Mouse (Mus musculus) gastrocnemius, postnatal 14 days (tissue): Measurements from ENCODE around the gene Cd68. TPM values are rescaled to one million over a fixed set of nuclear protein-coding genes. Genes with fewer than 3 reads are reported as not detected.
A peak's percentile ranks its signal among the peaks of the same experiment; 100 is the strongest.
"Not testable (repeated sequence)": the region's sequence is repeated elsewhere in the genome, so short reads cannot be mapped to it uniquely, and the experiment has no call there.

Experiments
- DNase-seq: peaks from one replicate; pipeline ENCODE4 v3.0.0; 2021; ENCODE audit warnings: mixed read lengths
- intact Hi-C: fragments of 180-260 bp; cut with DNase I; formaldehyde crosslinking; loops from one replicate; pipeline ENCODE4 v1.15.1; 2025; ENCODE audit warnings: low total_unique reads
- long read RNA-seq, 2 experiments: library from polyadenylated mRNA; stranded (forward); transcript quantifications; one replicate each; pipeline ENCODE4 v2.0.0; 2021
- total RNA-seq, 2 experiments: library from RNA; stranded (reverse); gene quantifications; 2 replicates each; pipeline ENCODE4 v1.2.3; 2021

Cd68 gene
- 1 to 10 TPM; 4.0 to 4.6 TPM for total RNA-seq
- long read RNA-seq, experiment 1, partial matches to known transcripts: 1 of 2 reads
- long read RNA-seq, experiment 1, other reads (novel, unspliced or antisense): 0 of 2 reads
- long read RNA-seq, experiment 2, partial matches to known transcripts: 1 of 4 reads
- long read RNA-seq, experiment 2, other reads (novel, unspliced or antisense): 0 of 4 reads

DNA sequence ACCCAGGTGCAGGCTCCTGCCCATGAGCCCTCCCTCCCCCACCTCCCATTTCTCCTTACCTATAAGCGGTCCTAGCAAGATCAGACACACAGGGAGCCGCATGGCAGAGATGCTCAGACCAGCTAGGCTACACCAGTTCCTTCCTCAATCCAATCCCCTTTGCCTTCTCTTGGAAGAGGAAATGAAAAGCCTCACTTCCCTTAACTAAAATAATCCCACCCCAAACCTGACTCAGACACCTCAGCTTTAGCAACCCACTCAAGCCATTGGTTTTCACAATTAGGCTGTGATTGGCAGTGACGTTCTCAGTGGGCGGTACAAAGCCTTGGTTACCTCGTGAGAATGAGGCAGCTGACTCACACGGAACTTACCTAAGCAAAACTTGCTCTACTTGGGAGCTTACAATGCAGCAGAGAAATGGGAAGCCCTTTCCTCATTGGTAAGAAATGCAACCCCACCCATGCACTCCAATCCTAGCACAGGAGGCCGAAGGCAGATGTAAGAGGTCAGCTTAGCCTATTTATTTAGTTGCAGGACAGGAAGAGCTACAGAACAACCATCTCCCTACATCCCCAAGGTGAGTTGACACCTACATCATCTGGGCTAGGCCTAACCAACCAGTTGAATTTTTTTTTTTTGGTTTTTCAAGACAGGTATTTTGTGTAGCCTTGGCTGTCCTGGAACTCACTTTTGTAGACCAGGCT lies at the start of gene Cd68:
Cd68 (minus strand) TSS at position 193 of the 704 bp plus-strand sequence.
- DNase-seq: no peak
- intact Hi-C loops: loop anchor here (5.0 kb wide), 1 partner anchor 39 kb away; no protein-coding TSS in a partner anchor

DNA sequence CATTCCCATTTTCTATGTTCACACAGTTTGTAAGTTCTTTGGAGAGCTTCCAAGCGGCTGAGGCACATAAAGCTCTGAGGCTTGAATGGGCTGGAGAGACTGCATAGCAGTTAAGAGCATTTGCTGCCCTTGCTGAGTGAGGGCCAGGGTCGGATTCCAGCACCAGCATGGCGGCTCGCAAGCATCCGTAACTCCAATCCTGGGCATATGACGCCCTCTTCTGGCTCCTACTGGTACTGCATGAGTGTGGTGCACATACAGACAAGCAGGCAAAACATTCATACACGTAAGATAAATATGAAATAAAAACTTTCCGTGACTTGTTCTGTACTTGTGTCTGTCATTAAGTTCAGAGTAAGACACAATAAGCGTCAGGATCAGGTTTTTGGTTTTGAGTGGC lies 49.5 kb upstream of the Cd68 start:
- DNase-seq: no peak
- intact Hi-C loops: no loop called here

DNA sequence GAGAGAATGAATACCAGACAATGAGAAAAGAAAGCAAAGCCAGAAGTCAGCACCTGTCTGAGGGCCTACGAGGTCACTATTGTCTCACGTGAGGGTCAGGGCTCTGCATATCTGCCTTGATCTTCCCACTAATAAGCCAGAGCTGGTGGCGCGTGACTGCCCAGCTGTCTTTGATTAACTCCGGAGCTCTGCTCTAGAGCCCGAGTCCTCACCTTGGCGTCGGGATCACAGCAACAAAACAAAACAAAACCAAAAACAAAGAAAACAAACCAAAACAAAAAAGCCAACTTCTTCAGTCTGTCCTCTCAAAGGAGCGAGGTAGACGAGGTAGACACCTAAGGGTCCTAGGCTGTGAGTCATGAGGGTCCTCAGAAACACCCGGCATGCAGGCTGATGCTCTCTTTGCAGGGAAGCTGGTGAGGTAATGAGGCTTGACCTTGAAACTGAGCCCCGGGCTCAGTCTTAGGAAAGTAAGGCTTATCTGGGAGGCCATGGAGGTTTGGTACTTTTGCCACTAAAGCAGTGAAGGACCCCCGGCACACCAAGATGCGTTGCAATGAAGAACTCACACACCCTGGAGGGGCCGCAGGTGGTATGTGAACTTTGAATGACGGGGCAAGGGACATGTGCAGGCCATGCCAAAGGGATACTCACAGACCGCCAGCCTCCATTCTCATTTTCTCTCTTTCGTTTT lies 48.8 kb upstream of the Cd68 start:
- no peak for DNase-seq
- intact Hi-C loops: no loop called here

DNA sequence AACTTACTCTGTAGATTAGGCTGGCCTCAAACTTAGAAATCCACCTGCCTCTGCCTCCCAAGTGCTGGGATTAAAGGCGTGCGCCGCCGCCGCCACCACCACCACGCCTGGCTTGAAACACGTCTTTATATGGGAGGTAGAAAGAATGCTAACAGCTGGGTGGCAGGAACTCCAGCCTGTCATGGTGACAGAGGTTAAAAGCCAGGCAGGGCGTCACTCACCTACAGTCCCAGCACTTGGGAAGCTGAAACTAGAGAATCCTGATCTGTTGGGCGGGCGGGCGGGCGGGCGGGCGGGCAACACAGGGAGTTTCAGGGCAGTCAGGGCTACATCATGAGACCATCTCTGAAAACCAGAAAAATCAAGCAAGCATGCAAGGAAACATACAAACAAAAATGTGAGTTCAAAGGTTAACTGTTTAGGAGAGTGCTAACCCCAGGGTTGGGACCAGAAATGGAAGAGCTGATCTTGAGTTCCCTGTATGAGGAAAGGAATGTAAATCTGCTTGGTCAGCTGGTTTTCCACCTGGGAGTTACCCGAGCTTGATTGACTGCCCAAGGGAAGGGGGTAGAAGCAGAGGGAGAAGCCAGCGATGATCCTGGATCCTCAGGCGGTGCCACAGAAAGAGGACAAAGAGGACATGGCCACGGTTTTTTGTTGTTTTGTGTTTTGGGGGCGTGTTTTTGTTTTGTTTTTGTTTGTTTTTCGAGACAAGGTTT lies 47.2 kb upstream of the Cd68 start:
- intact Hi-C loops: no loop called here
- no peak for DNase-seq

DNA sequence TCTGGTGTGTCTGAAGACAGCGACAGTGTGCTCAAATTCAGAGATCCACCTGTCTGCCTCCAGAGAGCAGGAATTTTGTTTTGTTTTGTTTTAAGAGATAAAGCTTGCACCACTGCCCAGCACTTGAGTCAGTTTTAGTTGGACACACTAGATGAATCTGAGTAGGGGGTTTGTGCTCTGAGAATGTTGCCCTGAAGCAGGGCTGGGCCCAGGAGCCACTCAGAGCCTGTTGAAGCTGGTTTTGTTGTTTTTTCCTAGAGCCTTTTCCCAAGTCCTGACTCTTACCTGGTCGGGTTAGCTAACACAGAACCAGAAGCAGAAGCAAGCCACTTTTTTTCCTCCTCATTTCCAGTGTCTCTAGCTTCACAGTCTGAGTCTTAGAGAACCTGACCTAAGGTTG lies 45.1 kb upstream of the Cd68 start:
- intact Hi-C loops: no loop called here
- no peak for DNase-seq

DNA sequence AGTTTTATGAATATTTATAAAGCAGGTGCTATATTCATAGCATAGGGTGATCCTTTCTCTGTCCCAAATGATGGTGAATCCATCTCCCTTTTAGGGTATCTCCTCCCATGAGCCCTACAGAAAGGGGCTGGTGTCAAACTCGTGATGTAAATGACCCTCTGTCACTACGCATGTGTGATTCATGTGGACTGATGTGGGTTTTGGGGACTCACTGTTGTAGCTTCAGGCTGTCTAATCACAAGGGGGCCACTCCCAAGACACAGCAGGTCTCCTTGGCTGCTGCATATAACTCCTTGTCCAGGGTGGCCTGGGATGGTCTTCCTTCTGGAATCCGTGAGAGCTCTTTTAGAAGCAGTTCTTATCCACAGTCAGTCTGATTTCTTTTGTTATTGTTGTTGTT lies 44.5 kb upstream of the Cd68 start:
- no peak for DNase-seq
- intact Hi-C loops: no loop called here

DNA sequence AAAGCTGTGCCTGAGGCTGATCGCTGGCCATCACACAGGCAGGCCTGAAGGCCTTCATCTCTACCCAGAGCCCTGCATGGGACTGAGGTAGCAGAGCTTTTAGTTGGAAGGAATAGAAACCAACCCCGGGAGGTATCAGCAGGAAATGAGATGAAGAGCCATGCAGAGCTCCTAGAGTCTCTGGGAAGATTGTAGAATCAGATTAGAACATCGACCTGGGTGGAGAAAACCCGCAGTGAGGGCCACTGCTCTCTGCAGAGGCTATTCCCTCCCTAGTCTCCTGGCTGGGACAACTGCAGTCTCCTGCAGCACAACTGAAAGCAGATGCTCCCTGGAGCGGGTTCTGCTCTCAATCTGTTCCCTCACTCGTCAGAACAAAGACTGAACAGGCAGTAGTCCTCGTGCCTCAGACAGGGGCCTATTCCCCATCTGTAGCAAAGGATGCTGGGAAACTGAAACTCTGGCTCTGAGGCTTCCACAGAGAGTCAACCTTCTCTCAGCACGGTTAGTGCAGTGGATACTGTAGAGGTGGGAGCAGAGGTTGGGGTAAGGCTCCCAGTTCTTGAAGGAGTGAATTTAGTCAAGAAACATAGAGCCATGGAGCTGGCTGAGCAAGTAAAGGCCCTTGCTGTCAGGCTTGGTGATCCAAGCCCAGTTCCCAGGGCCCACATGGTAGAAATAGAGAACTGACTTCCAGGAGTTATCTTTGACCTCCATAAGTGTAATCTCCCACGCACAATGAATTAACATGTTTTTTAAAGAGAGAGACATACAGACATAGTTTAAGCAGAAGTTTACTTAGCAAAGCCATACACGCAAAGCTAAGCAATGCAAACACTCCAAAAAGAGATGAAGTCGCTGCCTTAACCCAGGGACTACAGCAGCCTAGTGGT lies 43.8 kb upstream of the Cd68 start:
- no peak for DNase-seq
- intact Hi-C loops: no loop called here

DNA sequence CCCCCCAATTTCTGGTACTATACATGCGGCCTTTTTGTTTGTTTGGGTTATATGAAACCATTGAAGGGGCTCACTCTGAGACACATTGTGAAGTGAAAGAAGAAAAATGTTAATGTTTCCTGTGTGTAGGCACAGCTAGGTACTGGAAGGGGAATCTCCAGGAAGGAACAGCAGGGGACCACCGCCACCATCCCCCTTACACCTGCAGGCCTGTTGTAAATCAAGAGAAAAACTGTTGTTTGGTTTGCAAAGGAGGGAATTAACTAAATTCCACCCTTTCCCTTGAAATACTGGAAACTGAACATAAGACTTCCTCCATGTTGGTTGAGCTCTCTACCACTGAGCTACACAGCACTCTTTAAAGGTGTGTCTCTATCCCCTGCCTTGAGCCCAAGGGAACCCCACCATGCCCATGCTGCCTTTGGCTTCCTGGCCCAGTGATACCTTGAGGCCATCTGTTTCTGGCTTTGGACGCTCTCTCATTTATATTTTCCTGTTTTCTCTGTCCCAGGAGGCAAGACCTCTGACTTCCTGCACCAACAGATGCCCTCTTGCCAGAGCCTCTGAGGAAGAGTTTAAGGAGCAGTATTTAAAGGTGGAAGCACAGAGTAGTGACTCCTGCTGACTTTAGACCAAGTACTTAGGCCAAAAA lies 42.8 kb upstream of the Cd68 start:
- intact Hi-C loops: no loop called here
- no peak for DNase-seq

DNA sequence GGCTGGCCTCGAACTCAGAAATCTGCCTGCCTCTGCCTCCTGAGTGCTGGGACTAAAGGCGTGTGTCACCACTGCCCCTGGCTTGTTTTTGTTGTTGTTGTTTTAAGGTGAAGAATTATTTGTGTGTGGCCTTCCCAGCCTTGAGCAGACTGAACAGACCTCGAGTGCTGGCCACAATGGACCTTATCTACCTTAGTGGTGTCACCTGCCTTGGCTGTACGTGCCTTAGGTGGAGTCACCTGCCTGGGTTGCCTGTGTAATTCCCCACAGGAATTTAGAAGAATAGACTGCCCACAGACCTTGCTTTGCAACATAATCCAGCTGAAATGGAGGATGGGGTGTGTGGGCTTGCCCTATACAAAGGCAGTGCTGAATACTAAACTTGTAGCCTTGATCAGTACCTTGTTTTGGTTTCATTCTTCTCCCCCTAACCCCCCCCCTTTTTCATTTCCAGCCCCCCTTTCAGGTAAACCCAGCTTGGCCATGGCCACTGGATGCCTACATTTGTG lies 42.0 kb upstream of the Cd68 start:
- DNase-seq: no peak
- intact Hi-C loops: no loop called here

DNA sequence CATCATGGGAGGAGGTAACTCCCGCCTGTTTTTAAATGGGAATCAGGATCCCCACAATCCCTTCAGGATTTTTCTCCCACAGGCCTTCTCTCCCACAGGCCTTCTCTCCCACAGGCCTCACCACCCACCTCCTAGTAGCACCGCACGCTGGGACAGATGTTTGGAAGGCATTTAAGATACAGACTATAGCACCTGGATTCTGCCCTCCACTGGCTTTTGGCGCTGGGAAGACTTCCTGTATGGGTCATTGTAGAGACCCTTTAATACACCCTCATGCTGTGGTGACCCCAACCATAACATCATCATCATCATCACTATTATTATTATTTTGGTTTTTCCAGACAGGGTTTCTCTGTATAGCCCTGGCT lies 41.5 kb upstream of the Cd68 start:
- intact Hi-C loops: no loop called here
- DNase-seq: no peak

DNA sequence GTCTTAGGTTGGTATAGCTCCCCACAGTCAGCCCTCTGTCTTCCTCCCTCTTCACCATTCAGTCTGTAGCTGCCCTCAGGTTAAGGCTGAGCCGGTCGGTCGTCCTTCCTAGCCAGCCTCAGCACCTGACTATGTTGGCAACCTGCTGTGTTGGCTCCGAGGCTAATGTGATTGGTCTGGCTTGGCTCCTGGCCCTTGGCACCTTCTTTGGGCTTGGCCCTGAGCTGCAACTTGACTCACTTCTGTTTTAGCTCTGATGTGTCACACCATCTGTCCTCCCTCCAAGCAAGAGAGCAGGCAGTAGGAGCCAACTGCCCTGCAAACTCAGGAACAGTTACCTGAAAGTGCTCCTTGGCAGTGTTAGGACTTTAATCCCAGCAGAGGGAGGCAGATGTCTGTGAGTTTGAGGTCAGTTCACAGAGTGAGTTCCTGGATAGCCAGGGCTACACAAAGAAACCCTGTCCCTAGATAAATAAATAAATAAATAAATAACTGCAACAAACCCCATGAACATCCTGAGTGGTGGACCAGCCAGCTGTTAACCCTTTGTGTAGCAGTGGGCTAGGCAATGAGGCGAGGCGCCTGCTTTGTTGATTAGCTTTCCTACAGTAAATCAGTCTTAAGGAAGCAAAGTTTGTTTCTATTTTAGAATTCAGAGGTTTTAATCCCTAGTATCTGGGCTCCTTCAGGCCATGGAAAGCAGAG lies 41.0 kb upstream of the Cd68 start:
- DNase-seq: peak; percentile 86
- intact Hi-C loops: no loop called here

DNA sequence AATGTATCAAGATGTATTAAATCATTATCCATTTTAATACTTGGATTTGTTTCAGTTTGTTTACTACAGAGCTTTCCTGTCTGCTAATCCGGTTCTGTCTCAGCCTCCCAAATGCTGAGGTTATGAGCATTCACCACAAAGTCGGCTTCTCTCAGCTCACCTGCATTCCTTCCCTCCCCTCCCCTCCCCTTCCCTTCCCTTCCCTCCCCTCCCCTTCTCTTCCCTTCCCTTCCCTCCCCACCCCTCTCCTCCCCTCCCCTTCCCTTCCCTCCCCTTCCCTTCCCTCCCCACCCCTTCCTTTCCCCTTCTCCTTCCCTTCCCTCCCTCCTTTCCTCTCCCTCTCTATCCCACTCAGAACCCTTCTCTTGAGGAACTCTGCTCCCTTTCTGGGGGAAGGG lies 38.7 kb upstream of the Cd68 start:
- intact Hi-C loops: no loop called here

DNA sequence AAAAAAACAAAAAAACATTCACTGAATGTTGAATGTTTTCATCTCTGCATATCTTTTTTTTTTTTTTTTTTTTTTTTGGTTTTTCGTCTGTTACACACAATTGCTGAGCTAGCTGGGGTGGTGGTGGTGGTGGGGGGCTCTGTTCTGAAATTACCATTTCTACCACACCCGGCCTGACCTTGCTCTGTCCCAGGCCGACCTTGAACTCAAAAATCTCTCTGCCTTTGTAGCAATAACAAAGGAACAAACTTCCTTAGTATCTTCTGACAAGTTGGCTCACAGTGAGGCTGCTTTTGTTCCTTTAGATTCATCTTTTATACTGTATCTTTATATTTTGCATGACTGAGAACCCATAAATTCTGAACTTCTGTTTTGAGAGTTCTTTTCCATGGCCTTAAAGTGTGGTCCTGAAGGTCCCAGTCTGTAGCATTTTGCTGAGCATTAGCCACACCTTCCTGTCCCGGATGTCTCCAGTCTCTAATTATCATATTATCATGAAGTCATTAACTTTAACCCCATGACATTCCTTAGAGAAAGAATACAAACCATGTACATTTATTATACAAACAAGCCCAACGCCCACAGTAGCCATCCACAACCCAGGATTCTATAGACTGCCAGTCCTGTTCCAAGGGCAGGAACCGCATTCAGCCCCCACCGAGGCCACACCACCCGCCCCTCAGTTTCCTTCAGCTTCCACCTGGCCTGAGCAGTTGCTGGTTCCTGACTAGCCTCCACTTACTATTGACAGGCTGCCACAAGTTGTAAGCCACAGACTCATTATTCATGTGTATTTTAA lies 38.1 kb upstream of the Cd68 start:
- no peak for DNase-seq
- intact Hi-C loops: no loop called here

More for the DNA sequence above, 38.7 kb upstream of the Cd68 start:
- DNase-seq: no peak

DNA sequence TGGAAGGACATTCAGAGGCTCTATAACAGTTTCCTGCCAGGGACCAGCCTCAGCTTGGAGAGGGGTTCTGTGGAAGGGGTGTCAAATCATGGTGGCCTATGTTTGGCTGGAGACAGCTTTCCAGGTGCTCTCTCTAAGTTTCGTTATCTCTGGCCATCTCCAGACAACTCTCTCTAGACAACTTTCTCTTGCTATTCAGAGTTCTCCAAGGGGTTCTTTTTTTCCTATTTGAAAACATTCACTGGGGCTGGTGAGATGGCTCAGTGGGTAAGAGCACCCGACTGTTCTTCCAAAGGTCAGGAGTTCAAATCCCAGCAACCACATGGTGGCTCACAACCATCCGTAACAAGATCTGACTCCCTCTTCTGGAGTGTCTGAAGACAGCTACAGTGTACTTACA lies 37.4 kb upstream of the Cd68 start:
- DNase-seq, intact Hi-C loops: not testable (repeated sequence)

DNA sequence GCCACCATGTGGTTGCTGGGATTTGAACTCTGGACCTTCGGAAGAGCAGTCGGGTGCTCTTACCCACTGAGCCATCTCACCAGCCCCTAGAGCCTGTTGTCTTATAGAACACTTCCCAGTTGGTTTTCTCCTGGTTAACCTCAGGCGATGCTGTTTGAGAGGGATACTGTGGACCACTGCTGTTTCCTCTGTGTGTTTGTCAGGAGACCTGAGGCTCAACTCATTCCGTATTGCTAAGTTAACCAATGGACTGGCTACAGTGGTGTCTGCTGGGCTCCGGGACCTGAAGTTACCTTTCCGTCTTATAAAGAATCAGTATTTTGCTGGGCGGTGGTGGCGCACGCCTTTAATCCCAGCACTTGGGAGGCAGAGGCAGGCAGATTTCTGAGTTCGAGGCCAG lies 36.9 kb upstream of the Cd68 start:
- DNase-seq, intact Hi-C loops: not testable (repeated sequence)

DNA sequence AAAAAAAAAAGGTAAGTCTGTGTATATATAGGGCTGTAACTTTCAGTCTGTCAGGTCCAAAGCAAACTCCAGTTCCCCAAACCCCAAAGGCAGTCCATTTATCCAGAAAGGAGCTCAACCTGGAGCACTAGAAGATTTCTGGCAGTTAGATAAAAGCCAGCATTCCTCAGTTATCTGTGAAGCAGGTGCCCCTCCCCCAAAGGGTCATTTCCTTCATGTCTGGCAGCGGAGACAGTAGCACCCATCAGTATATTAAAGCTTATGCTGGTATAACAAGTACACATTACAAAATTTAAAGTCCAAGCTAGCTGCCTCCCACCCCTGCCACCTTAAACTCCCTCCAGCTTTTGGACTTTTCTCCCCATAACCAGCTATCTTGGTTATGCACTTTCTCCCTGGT lies 33.6 kb upstream of the Cd68 start:
- DNase-seq: no peak
- intact Hi-C loops: no loop called here

DNA sequence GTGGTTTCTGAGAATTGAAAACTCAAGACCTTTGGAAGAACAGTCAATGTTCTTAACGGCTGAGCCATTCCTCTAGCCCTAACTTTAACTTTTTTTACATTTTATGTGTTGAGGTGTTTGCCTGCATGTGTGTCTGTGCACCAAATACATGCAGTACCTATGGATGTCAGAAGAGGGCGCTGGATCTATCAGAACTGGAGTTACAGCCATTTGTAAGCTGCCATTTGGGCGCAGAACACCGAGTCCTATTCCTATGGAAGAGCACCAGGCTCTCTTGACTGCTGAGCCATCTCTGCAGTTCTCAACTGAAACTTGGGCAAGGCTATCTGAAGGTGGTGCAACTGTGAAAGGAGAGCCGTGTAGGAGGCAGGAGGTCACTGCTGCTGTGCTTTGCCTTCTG lies 32.6 kb upstream of the Cd68 start:
- no peak for DNase-seq
- intact Hi-C loops: no loop called here
